Mouse (Mus musculus) heart, postnatal 0 days (tissue): ENCODE data around the gene Hoxd3.

Experiments
- CTCF ChIP-seq: IDR thresholded peaks from 2 replicates; pipeline ENCODE4 v1.5.1; 2016; ENCODE audit warnings: antibody characterized with exemption, control low read depth, low read depth
- EP300 ChIP-seq: IDR thresholded peaks from 2 replicates; pipeline ENCODE4 v1.6.1; 2016; ENCODE audit warnings: antibody characterized with exemption, low read depth

DNA sequence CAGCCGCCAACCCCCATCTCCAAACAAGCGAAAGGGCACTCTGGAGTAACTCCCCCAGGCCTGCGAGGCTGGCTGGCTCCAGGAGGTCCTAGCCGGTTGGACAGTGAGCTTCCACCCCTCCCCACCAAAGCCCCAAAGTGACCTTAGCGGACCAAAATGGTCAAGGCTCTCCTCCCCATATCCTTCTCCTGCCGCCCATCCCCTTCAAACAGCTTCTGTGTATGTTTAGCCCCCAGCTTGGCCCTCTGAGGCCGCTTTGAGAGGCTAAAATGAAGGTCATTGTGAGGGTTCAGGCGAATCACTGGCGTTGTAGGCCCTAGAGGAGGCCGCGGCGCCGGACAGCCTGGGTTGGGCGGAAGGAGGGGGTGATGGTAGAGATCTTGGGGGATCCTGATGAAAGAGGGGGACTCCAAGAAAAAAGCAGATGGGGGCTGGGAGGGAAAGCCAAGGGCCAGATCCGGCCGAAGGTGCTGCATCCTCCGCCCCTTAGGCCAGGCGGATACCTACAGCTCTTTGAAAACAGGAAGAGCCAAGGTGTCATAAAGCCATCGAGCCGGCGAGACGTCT lies 11.1 kb upstream of the Hoxd3 start:
- TF ChIP-seq CTCF = no peak
- TF ChIP-seq EP300 = no peak
